Mouse (Mus musculus): ENCODE results near the gene Tgfbr1. TPM values are rescaled to one million over a fixed set of nuclear protein-coding genes. Genes with fewer than 3 reads are reported as not detected.

The Tgfbr1 gene
- polyA plus RNA-seq (2012; rRNA removed): 14.2 and 16.1 TPM in 2 replicates

DNA sequence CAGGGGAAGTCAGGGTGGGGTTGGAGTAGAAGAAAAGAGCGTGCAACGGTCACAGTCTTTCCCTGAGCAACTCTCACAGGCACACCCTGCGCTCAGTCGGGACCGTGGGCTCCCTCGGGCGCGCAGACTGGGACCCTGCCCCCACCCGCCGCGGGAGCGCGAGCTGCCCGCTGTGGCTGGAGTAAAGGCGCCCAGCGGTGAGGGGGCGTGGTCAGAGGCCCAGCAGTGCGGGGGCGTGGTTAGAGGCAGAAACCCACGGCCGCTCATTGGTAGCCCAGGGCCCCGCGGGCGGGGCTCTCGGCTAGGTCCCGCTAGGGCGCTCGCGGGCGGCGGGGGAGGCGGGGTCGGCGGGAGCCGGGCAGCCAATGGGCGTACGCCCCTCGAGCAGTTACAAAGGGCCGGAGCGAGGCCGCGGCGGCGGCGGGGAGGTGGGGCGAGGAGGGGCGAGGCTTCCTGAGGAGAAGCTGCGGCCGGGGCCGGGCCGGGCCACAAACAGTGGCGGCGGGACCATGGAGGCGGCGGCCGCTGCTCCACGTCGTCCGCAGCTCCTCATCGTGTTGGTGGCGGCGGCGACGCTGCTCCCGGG, at the start of gene Tgfbr1:
Gene Tgfbr1 (plus strand): TSS at position 420 of the 586 bp plus-strand sequence.
- DNase-seq (ENCODE audit: low read depth): peak; percentile 44

DNA sequence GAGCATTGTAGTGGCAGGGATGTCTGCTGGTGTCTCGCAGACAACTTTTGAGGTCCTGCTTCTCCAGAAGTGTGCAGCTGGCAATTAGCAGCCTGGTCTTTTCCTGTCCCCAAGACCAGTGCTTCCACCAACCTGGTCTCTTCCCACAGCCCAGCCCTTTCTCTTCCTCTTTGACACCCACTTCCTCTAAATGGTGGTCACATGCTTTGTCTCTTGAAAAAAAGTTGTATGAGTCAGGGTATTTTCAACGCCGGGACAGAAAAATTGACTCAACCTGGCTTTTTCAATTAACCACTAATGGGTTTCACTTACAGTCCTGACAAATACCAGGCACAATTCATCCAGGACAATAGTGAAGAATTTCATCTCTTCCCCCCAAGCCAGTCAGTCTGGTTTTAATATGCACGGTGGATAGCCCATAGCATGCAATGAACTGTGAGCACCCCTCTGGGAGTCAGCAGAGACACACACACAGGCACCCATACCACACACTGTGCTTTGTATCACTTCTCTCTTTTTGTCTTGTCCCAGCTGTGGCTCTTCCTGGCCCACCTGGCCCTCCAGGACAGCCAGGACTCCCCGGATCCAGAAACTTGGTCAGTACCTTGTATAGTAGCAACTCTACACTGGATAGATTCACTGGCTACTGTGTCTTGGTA, 49.6 kb upstream of the Tgfbr1 start:
- DNase-seq (ENCODE audit: low read depth): no peak

DNA sequence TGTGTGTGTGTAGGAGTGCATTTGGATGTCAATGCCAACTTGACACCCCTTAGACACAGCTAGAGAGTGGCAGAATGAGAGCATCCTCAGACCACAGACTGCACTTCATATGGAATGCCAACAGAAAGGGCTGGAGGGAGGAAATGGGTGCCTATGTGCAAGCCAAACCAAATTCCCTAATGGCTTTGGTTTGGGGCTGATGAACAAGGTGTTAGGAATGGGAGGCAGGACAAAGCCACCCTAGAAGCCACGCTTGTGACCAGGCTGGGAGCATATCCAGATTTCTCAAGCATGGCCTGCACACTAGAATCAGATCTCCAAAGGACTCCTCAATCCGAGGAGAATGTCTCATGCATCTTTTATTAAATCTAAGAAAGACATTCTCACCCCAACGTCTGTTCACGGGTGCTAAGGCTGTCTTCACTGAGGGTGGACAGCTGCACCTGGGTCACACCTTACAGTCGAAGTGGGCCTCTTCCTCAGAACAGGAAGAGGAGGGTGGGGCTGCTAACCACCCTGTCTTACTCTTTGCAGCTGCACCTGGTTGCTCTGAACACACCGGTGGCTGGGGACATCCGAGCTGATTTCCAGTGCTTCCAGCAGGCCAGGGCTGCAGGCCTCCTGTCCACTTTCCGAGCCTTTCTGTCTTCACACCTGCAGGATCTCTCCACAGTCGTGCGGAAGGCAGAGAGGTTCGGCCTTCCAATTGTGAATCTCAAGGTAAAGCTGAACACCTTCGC, 43.0 kb upstream of the Tgfbr1 start:
- no peak for DNase-seq (ENCODE audit: low read depth)

DNA sequence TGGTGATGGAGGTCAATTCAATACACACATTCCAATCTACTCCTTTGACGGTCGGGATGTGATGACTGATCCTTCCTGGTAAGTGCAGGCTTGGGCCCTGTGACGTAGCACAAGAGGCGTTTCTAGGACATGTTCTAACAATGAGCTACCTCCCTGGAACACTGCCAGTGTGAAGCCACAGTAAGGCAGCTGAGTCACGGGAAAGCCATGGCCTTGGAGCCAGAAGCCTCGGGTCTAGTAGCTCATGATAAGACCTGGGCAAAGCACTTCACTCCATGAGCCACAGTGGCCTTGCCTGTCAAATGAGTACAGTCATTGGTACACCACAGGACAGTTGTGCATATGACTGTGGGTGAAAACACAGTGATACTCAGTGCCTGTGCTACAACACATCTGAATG, 42.2 kb upstream of the Tgfbr1 start:
- no peak for DNase-seq (ENCODE audit: low read depth)

DNA sequence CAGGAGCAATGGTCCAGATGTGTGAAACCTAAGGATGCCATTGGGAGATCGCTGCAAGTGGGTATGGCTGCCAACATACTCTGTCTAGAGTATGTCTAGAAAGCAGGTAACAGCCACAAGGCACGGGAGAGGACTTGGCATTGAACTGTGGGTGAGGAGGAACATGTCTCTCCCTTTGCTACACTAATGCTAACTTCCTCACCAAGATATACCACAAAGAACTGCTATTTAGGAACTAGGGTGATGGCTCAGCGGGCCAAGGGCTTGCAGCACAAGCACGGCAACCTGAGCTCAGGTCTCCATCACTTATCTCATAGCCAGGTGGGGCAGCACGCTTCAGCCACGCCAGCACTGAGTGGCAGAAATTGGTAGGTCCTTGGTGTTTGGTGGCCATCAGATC, 41.6 kb upstream of the Tgfbr1 start:
- no peak for DNase-seq (ENCODE audit: low read depth)

DNA sequence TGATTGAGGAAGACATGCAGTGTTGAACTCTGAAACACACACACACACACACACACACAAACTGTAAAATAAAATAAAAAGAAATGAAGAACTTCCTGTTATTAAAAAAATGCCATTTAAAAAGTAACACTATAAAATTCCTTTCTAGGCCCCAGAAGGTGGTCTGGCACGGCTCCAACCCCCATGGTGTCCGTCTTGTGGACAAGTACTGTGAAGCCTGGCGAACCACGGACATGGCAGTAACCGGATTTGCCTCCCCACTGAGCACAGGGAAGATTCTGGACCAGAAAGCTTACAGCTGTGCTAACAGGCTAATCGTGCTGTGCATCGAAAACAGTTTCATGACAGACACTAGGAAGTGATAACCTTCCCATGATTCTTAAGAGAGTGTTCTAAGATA, 41.1 kb upstream of the Tgfbr1 start:
- no peak for DNase-seq (ENCODE audit: low read depth)

DNA sequence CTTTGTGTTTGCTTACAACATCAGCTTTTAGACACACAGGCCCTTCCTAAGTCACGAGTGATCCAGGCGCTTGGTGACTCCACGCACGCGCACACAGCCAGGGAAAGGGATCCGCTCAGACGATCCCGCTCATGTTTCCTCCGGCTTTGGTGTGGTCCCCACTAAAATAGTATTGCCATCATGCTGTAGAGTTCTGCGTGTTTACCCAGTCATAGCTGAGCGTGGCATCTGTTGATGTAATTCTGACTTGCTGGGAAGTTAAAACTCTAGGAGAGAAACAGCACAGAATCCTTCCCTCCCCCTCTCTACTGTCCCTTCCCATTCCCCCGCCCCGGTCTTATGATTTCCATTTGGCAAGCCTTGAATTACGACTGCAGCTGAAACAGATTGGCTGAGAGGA, 40.3 kb upstream of the Tgfbr1 start:
- no peak for DNase-seq (ENCODE audit: low read depth)

DNA sequence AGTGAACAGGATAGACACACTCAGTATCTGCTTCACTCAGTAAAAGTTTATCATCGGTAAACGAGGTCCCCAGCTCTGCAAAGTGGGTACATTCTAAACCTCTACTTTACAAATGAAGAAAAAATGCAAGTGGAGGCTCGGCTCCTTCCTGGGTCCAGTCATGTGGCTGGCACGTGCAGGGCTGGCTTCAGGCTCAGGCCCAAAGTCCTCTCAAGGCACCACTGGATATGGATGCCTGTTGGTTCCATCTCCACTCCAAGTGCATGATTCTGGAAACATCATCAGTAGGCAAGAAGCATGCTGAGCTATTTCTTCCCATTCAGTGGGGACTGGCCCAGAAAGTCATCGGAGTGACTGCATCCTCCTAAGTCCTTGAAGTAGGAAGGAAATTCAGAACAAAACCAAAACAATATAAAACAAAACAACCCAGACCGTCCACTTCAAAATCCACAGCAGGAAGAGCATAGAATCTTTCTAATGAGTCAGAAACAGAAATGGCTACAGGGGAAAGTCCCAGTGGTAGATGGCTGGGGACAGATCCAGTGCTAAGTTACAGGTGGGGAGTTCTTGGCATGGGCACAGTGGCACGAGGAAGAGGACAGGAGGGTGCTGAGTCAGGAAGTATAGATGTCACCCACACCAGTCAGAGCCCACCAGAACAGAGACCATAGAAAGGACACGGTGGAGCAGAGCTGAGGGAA, 39.2 kb upstream of the Tgfbr1 start:
- no peak for DNase-seq (ENCODE audit: low read depth)

DNA sequence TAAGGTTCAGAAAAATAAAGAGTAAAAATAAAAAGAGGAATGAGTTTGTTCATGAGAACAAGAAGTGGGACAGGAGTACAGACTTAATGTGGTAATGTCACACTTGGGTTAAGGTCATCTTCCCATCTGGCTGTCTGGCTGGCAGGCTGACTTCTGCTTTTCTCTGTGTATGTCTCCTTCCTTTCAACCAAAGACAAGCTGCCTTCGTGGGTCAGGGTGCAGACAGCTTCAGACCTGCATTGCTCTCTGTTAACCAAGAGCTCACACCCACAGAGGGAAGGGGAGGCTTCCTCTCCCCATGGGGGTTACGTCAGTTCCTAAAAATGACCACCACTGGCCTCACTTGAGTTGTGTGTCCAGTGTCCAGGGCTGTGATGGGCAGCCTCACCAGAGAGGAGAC, 37.6 kb upstream of the Tgfbr1 start:
- DNase-seq (ENCODE audit: low read depth): no peak

DNA sequence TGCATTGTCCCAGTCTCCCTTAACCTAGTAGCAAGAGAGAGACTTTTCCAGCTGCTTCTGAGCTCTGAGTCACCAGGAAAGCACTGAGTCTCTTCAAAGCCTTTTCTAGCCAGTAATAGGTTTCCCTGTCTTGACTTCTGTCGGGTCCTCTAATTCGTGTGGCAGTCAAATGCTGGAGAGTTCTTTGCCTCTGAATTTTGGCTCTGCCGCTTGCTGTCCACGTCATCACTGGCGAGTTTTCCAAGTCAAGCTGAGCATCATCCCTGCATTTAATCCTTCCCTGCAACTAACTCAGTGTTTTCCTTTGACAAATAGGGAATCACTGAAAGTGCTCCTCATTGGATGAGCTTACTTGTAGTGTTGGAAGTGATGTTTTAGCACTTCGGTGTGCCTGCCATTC, 36.6 kb upstream of the Tgfbr1 start:
- no peak for DNase-seq (ENCODE audit: low read depth)

DNA sequence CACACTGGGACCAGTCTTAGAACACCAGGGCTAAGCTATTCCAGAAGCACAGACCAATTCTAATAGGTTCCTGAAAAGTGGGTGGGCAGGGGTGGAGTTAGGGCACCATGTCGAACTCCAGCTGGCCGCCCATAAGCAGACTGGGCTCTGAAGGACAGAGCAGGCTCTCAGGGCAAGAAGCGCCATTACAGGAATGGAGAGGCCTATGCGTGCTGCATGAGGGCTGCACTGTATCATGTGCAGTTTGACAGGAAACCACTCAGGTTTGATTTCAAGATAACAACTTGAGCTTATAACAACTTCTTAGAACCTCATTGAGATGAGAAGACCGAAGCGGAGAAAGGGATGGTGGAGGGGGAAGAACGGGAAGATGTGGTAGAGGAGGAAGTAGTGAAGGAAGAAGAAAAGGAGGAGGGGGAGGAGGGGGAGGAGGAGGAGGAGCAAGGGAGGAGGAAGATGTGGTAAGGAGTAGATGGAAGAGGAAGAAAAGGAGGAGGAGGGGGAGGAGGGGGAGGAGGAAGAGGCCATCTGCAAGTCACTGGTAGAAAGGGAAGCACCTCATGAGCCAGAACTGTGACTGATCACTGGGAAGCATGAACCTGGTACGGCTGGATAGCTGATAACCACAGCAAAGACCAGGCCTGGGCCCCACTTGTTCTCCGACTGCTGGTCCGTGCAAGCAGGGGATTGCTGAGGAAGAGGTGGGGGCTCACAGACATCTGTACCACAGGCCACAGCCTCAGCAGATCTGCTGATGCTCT, 33.3 kb upstream of the Tgfbr1 start:
- DNase-seq (ENCODE audit: low read depth): no peak

DNA sequence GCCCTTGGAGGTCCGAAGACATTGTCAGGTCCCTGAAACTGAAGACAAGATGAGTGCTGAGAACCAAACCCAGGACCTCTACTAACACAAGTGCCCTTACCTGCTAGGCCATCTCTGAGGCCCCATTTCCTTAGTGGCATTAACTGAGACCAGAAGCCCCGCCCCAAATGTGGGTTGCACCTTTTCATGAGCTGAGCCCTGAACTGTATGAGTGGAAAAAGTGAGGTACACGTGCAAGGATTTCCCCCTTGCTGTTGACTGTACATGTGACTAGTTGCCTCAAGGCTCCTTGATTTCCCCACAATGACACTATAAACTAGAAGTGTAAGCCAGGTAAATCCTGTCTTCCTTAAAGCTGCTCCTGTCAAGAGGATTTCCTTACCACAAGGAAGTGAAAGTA, 30.7 kb upstream of the Tgfbr1 start:
- no peak for DNase-seq (ENCODE audit: low read depth)

DNA sequence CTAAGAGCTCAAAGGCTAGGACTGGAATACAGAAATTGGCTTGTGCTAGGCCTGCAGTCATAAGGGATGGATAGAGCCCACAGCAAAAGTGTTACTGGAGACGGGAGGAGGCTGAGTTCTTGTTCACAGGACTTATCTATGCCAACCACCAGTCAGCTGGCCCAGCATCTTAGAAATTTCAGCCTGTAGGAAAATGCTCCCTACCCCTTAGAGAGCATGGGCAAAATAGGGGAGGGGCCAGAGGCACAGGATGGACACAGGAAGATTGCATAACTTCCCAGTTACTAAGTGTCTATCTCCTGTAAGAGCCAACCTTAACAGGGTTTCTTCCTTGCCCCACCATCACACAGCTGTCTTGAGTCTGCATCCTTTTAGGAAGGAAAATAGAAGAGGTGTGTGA, 28.8 kb upstream of the Tgfbr1 start:
- DNase-seq (ENCODE audit: low read depth): no peak

DNA sequence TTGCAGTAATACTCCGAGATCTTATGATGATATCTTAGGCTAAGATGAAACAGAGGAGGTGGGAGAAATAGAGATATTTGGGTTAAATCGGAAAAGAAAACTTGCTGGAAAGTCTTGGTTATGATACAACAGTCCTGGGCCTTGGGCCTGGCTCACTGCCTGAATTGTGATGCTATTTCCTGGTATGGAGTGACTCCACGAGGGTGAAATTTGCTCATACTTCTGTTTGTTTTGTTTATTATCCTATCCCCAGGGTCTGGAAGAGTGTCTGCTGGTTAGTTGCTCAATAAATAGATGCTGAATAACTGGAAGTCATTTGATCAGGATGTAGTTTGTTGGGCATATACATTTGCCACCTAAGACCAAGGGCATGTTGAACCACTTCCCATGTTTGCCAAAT, 25.2 kb upstream of the Tgfbr1 start:
- no peak for DNase-seq (ENCODE audit: low read depth)

DNA sequence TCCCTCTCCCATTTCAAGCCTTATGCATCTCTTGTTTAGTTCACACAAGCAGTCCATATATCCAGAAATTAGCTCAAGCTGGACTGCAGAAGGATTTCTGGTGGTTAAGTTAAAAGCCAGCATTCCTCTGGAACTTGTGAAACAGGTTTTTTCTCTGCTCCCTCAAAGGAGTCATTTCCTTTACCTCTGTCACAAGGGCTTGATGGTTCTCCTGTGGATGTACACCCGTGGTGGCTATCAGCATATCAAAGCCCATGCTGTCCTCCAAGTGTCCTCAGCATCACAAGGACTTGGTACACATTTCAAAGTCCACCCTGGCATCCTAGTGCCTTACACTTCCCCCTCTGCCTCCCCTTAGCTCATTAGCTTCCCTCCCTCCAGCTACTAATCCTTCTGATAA, 23.7 kb upstream of the Tgfbr1 start:
- DNase-seq (ENCODE audit: low read depth): no peak

DNA sequence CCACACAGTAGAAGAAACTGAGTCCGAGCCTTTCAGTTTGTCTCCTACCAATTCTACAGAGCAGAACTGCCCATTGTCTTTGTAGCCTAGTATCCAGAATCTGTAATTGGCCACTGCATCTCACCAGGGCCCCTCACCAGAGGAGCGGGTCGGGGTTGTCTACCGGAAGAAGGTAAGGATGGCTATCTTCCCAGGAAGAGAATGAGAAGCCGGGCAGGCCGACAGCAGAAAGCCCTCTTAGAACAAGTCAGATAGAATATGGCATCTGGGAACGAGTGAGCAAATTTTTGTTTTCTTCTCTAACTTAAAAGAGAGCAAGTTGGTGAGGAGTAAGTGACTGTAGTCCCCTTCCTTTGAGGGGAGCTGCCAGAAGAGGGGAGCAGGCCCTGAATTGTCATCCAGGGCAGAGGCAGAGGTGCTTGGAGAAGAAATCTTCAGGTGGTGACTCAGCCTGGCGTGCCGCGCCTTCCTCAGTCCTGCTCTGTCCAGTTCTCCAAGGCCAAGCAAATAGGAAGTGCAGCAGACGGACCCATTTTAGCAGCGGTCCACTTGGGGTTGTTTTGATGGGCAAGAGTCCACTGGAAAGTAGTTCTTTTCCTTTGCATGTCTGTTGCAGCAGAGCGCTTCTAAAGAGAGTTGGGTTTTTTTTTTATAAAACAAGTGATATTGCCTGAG, 22.5 kb upstream of the Tgfbr1 start:
- no peak for DNase-seq (ENCODE audit: low read depth)

DNA sequence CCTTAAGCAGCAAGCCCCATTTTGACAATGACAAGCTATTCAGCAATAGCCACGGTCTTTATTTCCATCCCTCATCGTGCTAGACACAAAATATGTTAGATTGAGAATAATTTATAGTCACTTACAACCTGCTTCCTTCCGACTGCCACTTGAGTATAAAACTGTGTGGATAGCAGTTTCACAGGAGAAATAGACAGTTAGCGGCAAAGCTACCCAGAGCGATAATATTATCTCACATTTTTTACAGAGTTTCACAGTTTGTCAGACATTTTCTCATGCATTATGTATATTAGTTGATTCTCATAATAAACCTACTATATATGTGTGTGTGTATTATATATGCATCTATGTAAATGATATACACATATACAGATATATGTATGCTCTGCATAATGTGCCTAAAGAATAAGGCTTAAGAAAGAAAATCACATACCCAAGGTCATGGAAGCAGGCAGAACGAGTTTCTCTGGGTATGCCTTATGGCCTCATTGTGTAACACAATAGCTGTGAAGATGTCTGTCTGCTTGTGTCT, 20.1 kb upstream of the Tgfbr1 start:
- no peak for DNase-seq (ENCODE audit: low read depth)

DNA sequence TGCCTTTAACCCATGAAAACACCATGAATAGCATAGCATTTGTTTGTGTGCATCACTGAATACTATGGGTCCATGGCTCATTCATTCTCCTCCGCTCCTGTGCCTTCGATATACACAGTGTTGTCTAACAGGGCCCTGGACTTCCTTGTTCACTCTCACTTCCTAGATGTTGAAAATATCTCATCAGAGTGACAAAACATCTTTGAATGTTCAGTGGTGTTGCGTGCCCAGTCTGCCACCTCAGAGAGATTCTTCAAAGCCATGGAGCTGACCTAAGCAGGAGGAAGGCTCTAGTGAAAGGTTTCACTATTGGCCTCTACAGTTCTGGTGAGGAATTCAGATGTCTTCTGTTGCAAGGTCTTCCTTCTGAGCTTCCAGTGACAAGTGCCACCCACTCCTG, 19.5 kb upstream of the Tgfbr1 start:
- DNase-seq (ENCODE audit: low read depth): no peak

DNA sequence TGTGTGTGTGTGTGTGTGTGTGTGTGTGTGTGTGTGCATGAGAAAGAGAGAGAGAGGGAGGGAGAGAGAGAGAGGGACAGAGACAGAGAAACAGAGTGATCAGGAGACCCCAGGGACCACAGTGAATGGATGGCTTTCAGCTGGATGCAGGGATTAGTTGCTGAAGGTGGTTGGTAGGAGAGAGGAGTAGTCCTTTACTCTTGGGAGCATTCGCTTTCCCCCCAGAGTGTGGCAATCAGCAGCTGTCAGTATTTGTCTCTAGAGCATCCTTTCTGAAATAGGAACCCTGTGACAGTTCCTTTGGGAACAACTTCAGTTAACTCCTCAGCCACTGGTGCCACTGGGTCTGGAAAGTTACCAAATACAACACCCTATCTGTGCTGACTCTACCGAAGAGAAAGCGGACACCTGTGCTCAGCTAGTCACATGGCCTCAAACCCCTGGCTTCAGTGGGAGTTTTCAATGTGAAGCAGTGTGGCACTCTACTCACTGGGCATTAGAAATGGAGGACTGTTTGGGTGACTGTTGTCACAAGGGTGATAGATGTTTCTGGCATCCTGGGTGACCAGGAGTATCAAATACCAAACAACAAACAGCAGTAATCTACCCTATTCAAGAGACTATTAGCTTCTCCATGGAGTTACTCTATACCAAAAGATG, 16.0 kb upstream of the Tgfbr1 start:
- DNase-seq (ENCODE audit: low read depth): no peak

DNA sequence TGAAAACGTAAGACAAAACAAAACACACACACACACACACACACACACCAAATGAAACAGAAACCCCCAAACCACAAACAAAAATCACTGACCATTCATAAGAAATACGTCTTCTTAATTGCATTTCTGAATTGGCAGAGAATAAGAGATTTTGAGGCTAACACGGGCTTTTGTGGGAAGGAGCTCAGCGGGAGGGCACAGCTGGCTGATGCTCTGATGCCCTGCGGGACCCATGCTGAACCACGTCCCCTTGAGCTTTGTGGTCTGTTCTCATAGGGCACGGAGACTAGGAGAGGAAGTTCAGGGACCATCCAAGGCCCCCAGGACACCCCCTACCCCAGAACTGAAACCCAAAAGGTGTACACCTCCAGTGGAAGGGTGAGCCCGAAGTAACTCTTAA, 10.4 kb upstream of the Tgfbr1 start:
- DNase-seq (ENCODE audit: low read depth): no peak

DNA sequence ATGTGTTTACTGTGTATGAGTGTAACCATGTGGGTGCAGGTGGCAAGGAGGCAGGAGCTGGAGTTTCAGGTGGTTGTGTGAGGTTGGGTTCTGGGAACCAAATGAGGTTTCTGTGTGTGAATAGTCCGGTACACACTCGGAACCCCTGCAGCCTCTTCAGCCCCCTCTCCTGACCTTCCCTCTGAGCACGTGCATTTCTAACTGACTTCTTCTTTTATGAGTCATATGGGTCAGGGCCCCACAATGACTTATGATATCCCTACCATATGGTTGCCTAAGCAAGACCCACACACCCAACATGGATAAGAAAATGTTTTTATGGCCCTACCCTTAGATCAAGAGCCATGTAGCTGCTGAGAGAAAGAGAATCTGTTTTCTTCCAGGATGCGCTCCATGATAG, 6.0 kb upstream of the Tgfbr1 start:
- DNase-seq (ENCODE audit: low read depth): no peak

Data from gonadal fat pad, adult 2 months (tissue).